Mouse (Mus musculus) leukemia stem cell, adult 10-12 weeks (primary cell): ENCODE data around the gene Ing3. TPM values are rescaled to one million over a fixed set of nuclear protein-coding genes. Genes with fewer than 3 reads are reported as not detected.

Source experiments
- polyA plus RNA-seq: library from polyadenylated mRNA; stranded (reverse); fragments of >175 nt; gene quantifications from 2 replicates; pipeline ENCODE4 v1.2.3, GENCODE M21; 2012; ENCODE audit warnings: low replicate concordance

Gene Ing3
- 1.1 and 16.5 TPM in 2 replicates for polyA plus RNA-seq

DNA sequence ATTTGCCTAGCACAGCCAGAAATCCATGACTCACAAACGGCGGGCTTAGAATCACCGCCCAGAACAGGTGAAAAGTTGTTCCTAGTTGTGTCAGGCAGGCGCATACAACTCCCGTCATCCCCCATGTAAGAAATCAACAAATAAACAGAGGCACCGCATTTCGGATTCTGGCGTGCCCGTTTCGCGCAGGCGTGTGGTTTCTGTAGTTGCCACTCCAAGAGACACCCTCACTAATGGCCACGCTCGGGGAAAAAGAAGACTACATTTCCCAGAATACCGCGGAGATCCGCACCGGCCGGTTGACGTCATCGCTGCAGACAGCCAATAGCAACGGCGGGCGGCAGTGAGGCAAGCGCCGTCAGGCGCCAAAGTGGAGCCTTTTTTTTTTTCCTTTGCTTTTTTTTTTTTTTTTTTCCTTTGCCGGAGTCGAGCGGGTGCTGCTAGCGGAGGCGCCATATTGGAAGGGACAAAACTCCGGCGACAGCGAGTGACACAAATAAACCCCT, at the start of gene Ing3:
TSS of gene Ing3 (plus strand) at position 346 of the 506 bp plus-strand sequence.

DNA sequence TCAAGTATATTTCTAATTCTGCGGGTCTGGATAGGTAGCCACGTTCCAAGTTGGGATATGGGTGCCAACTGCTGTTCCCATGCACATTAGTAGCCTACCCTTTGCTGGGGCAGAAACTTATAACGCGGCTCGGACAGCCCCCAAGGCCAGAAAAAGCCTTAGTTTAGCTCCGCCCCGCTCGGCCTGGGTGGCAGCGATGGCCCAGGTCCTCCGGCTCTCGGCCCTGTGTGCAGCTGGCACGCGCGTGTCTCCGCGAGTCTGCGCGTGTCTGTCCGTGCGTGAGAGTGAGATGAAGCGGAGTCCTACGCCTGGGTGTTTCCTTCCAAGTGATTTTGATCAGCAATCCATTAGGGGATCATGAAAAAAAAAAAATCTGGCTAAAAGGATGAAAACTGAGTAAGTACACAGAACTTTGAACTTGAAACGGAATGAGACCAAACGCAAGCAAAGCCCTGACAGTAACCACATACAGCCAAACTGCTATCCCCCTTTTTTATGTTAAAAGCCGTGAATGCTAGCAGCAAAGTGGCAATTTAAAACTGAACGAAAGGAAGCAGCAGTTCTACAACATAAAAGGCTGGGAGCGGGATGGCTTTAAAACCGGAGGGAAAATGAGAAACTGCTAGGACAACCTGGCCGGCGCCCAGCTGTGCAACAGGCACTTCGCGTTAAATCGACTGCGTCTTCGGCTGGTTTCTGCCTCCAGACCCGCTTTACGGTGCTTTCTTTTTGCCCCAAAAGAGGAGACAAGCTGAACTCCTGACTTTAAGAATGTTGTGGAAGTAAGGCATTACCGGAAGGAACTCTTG, 36.6 kb downstream of the Ing3 start, which contains the start of gene Cped1:
TSS of gene Cped1 (plus strand) at position 185 of the 809 bp plus-strand sequence.

Other genes with a start within 250 kb of the Ing3 start
- gene Tspan12, start 97.1 kb upstream of the Ing3 start, polyA plus RNA-seq: 2.2 TPM in 1 of 2 replicates, not detected in the other
- gene Cped1, start 36.3 kb downstream of the Ing3 start, polyA plus RNA-seq: 0.03 TPM in 1 of 2 replicates, not detected in the other